Comparison of ENCODE assay signal across 8 mouse cellular contexts in the genomic region with DNA sequence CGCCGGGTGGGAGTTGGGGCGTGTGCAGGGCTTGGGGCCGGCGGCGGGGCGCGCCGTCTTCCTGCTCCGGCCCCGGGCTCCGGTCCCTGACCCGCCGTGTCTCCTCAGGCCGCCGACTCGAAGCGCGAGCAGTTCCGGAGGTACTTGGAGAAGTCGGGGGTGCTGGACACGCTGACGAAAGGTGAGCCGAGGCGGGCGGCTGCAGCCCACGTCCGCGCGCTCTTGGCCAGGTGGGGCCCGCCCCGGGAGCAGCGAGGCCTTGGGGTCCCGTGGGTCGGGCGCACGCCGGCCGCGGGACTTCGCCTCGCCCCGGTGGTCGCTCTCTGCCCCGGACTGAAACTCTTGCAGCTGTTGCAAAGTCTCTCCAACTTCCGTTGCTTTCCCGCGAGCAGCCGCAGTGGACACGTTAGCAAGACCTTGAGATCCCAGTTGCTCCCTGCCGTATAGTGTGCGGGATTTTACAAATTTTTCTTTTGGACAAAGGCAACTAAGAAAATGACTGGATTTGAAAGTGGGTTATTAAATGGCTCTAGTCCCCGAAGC. TPM values are rescaled to one million over a fixed set of nuclear protein-coding genes. Genes with fewer than 3 reads are reported as not detected.
DNase-seq lines count a peak whose midpoint lies in the region; ATAC-seq and TF ChIP-seq lines count a peak whose summit lies in the region.

No protein-coding gene starts in this region.

- peaks cover 12% of the 10 kb centered on the region; the same call in 1 of the 2 replicates for H3K79me2 ChIP-seq in liver, adult 2 months (ENCODE audit: control insufficient read depth, insufficient read depth, low read length)

- peak; percentile 27 for DNase-seq in liver, adult 2 months (ENCODE audit: extremely low read depth, low read depth, low spot score)
- no peak for DNase-seq in liver
- DNase-seq in left cerebral cortex, postnatal 4 days: no peak
- no peak for DNase-seq in layer of hippocampus, adult 8-10 months (ENCODE audit: low spot score in 2 of 2)

- no peak for TF ChIP-seq CTCF in liver, adult 2 months (IDR thresholded peaks at IDR 0.05; ENCODE audit: low read depth, low read length)

- H3K4me3 ChIP-seq in liver, adult 2 months (ENCODE audit: insufficient read depth, low read depth, low read length): peak overlapping the region; percentile 73
- peak overlapping the region; percentile 71 for H3K4me3 ChIP-seq in brown adipose tissue, adult 24 weeks (ENCODE audit: insufficient read depth, low read depth, low read length)
- H3K4me3 ChIP-seq in hindbrain, embryonic 13.5 days: peak overlapping the region; percentile 76
- peak overlapping the region; percentile 65 for H3K4me3 ChIP-seq in midbrain, embryonic 13.5 days (replicated peaks)

- H3K4me2 ChIP-seq in hindbrain, embryonic 13.5 days: peak overlapping the region; percentile 81
- peak overlapping the region; percentile 88 for H3K4me2 ChIP-seq in midbrain, embryonic 13.5 days (replicated peaks)

- H3K9ac ChIP-seq in liver, adult 2 months (ENCODE audit: low read depth, low read length): peak overlapping the region; percentile 79
- H3K9ac ChIP-seq in hindbrain, embryonic 13.5 days: peak overlapping the region; percentile 84
- peak overlapping the region; percentile 71 for H3K9ac ChIP-seq in midbrain, embryonic 13.5 days (replicated peaks)

- intact Hi-C loops in left cerebral cortex, postnatal 4 days (cut with DNase I): no loop called here

- 0 out of 2 replicates have a peak, but pooled peaks cover 2% of the 10 kb centered on the region for H3K4me1 ChIP-seq in liver, adult 2 months (ENCODE audit: control insufficient read depth, insufficient read depth, low read length)
- peaks cover 2% of the 10 kb centered on the region; the same call in 1 of the 2 replicates for H3K4me1 ChIP-seq in brown adipose tissue, adult 24 weeks (ENCODE audit: control insufficient read depth, insufficient read depth, insufficient read length, low read length)
- H3K4me1 ChIP-seq in hindbrain, embryonic 13.5 days (replicated peaks): peaks cover 23% of the 10 kb centered on the region
- H3K4me1 ChIP-seq in midbrain, embryonic 13.5 days (replicated peaks): peaks cover 21% of the 10 kb centered on the region

- H3K9me3 ChIP-seq in hindbrain, embryonic 13.5 days: no peaks in the 10 kb centered on the region
- no peaks in the 10 kb centered on the region for H3K9me3 ChIP-seq in midbrain, embryonic 13.5 days

- H3K27me3 ChIP-seq in liver, adult 2 months (ENCODE audit: control insufficient read depth, insufficient read depth, low read length): no peaks in the 10 kb centered on the region
- no peaks in the 10 kb centered on the region for H3K27me3 ChIP-seq in hindbrain, embryonic 13.5 days
- no peaks in the 10 kb centered on the region for H3K27me3 ChIP-seq in midbrain, embryonic 13.5 days

- H3K27ac ChIP-seq in liver, adult 2 months (replicated peaks; ENCODE audit: insufficient read depth, low read depth, low read length): peak overlapping the region; percentile 16
- H3K27ac ChIP-seq in brown adipose tissue, adult 24 weeks (replicated peaks; ENCODE audit: low read depth, low read length): no peak overlapping the region; the same call in 1 of the 2 replicates
- H3K27ac ChIP-seq in hindbrain, embryonic 13.5 days: peak overlapping the region; percentile 85
- H3K27ac ChIP-seq in midbrain, embryonic 13.5 days: peak overlapping the region; percentile 83

- WGBS in liver, adult 2 months: under 1% methylated on average over 53 of the region's 53 CpGs
- WGBS in hindbrain, embryonic 13.5 days: under 1% methylated on average over 33 of the region's 53 CpGs
- under 1% methylated on average over 53 of the region's 53 CpGs for WGBS in midbrain, embryonic 13.5 days

- no peak for TF ChIP-seq POLR2A in liver, adult 2 months (IDR thresholded peaks at IDR 0.05; ENCODE audit: extremely low read depth, insufficient read depth, low read length)

- H3K36me3 ChIP-seq in liver, adult 2 months (ENCODE audit: control insufficient read depth, insufficient read depth, low read length): peaks cover 5% of the 10 kb centered on the region
- H3K36me3 ChIP-seq in hindbrain, embryonic 13.5 days: peaks cover 6% of the 10 kb centered on the region; the same call in 1 of the 2 replicates
- peaks cover 6% of the 10 kb centered on the region for H3K36me3 ChIP-seq in midbrain, embryonic 13.5 days

- peak; percentile 73 for ATAC-seq in hindbrain, embryonic 13.5 days (ENCODE audit: low FRiP score)
- ATAC-seq in midbrain, embryonic 13.5 days: no peak
- ATAC-seq in activated CD4-positive, CD25-positive, alpha-beta regulatory T cell, adult 4 months: no peak

RNA-seq across cellular contexts. Expression of gene Mycbp, which starts 0.6 kb away (rescaled TPM):
- 17.8 and 18.5 TPM in 2 replicates for total RNA-seq in liver, adult 2 months (2014; rRNA removed)
- 10.3 and 15.8 TPM in 2 replicates for polyA plus RNA-seq in liver, adult 2 months (2012; rRNA removed)
- 70.1 and 80.7 TPM in 2 replicates for polyA plus RNA-seq in brown adipose tissue, adult 24 weeks (2012; ENCODE audit: insufficient read depth, insufficient read length, missing spikeins)
- 31.5 and 46.3 TPM in 2 replicates for polyA plus RNA-seq in hindbrain, embryonic 13.5 days (2015; fragmentation: Nextera tagmentation; extraction: Ambion mirVana)
- polyA plus RNA-seq in midbrain, embryonic 13.5 days (2015; fragmentation: Nextera tagmentation; extraction: Ambion mirVana): 44.2 and 49.4 TPM in 2 replicates
- 10 to 100 TPM; 16.8 to 17.6 TPM for total RNA-seq in left cerebral cortex, postnatal 4 days (2021)
- total RNA-seq in layer of hippocampus, adult 8-10 months (2022): 10 to 100 TPM in 1 of 4 experiments, 1 to 10 TPM in 3; 7.3 to 14.1 (median 8.7) TPM
- 10 to 100 TPM; 11.1 to 26.4 TPM for polyA plus RNA-seq in activated CD4-positive, CD25-positive, alpha-beta regulatory T cell, adult 4 months (2017; shearing (Covaris generic))

RNA-seq across cellular contexts. Expression of gene Rragc, which starts 12.0 kb away (rescaled TPM):
- total RNA-seq in liver, adult 2 months (2014; rRNA removed): 32.7 and 41.6 TPM in 2 replicates
- polyA plus RNA-seq in liver, adult 2 months (2012; rRNA removed): 26.1 and 27.3 TPM in 2 replicates
- 91.0 and 96.9 TPM in 2 replicates for polyA plus RNA-seq in brown adipose tissue, adult 24 weeks (2012; ENCODE audit: insufficient read depth, insufficient read length, missing spikeins)
- polyA plus RNA-seq in hindbrain, embryonic 13.5 days (2015; fragmentation: Nextera tagmentation; extraction: Ambion mirVana): 46.3 and 47.0 TPM in 2 replicates
- polyA plus RNA-seq in midbrain, embryonic 13.5 days (2015; fragmentation: Nextera tagmentation; extraction: Ambion mirVana): 45.0 and 45.5 TPM in 2 replicates
- total RNA-seq in left cerebral cortex, postnatal 4 days (2021): 10 to 100 TPM; 45.7 to 48.4 TPM
- total RNA-seq in layer of hippocampus, adult 8-10 months (2022): 10 to 100 TPM; 57.8 to 68.5 (median 59.3) TPM
- polyA plus RNA-seq in activated CD4-positive, CD25-positive, alpha-beta regulatory T cell, adult 4 months (2017; shearing (Covaris generic)): 1 to 10 TPM; 6.3 to 8.5 TPM

RNA-seq across cellular contexts. Expression of gene 4930535I16Rik, which starts 12.6 kb away (rescaled TPM):
- not detected in 2 replicates for total RNA-seq in liver, adult 2 months (2014; rRNA removed)
- 0.21 TPM in 1 of 2 replicates, not detected in the other for polyA plus RNA-seq in liver, adult 2 months (2012; rRNA removed)
- polyA plus RNA-seq in brown adipose tissue, adult 24 weeks (2012; ENCODE audit: insufficient read depth, insufficient read length, missing spikeins): not detected in 2 replicates
- not detected in 2 replicates for polyA plus RNA-seq in hindbrain, embryonic 13.5 days (2015; fragmentation: Nextera tagmentation; extraction: Ambion mirVana)
- polyA plus RNA-seq in midbrain, embryonic 13.5 days (2015; fragmentation: Nextera tagmentation; extraction: Ambion mirVana): not detected in 2 replicates
- total RNA-seq in left cerebral cortex, postnatal 4 days (2021): not detected
- total RNA-seq in layer of hippocampus, adult 8-10 months (2022): under 1 TPM in 1 of 4 experiments, not detected in 3; 0.70 TPM
- not detected for polyA plus RNA-seq in activated CD4-positive, CD25-positive, alpha-beta regulatory T cell, adult 4 months (2017; shearing (Covaris generic))

RNA-seq across cellular contexts. Expression of gene 4933427I04Rik, which starts 45.7 kb away (rescaled TPM):
- total RNA-seq in liver, adult 2 months (2014; rRNA removed): not detected in 2 replicates
- not detected in 2 replicates for polyA plus RNA-seq in liver, adult 2 months (2012; rRNA removed)
- polyA plus RNA-seq in brown adipose tissue, adult 24 weeks (2012; ENCODE audit: insufficient read depth, insufficient read length, missing spikeins): not detected in 2 replicates
- 0.12 and 0.19 TPM in 2 replicates for polyA plus RNA-seq in hindbrain, embryonic 13.5 days (2015; fragmentation: Nextera tagmentation; extraction: Ambion mirVana)
- 0.12 TPM in 1 of 2 replicates, not detected in the other for polyA plus RNA-seq in midbrain, embryonic 13.5 days (2015; fragmentation: Nextera tagmentation; extraction: Ambion mirVana)
- total RNA-seq in left cerebral cortex, postnatal 4 days (2021): not detected
- not detected for total RNA-seq in layer of hippocampus, adult 8-10 months (2022)
- polyA plus RNA-seq in activated CD4-positive, CD25-positive, alpha-beta regulatory T cell, adult 4 months (2017; shearing (Covaris generic)): not detected
